Mouse (Mus musculus) kidney, embryonic 14.5 days (tissue): ENCODE measurements at regions not wholly inside any gene's neighbourhood (a gene's known extent, or its start where the extent isn't known, plus 50 kb on each side); places are given as distances from the start of the nearest gene placed in this dataset.

Experiments
- ATAC-seq: fragments of 200-750 bp; cut with Nextera tagmentation; 2 replicates; pipeline ENCODE4 v1.8.0; 2017; ENCODE audit warnings: moderate number of reproducible peaks, mild to moderate bottlenecking, moderate TSS enrichment, moderate library complexity; ENCODE audit not compliant: low FRiP score, low TSS enrichment
- H3K27ac ChIP-seq: fragments of 300-500 bp; sonication (generic); 2 replicates; pipeline ENCODE4 v1.5.1; 2014; ENCODE audit warnings: low read depth, mild to moderate bottlenecking, low read length, moderate library complexity, mixed read lengths
- H3K27me3 ChIP-seq: fragments of 300-500 bp; sonication (generic); 2 replicates; pipeline ENCODE4 v1.6.1; 2014; ENCODE audit warnings: mild to moderate bottlenecking, low read length; ENCODE audit not compliant: control insufficient read depth, insufficient read depth
- H3K36me3 ChIP-seq: fragments of 300-500 bp; sonication (generic); 2 replicates; pipeline ENCODE4 v1.6.1; 2014; ENCODE audit warnings: low read length, mixed read lengths; ENCODE audit not compliant: control insufficient read depth, insufficient read depth
- H3K4me1 ChIP-seq: fragments of 300-500 bp; sonication (generic); 2 replicates; pipeline ENCODE4 v1.6.1; 2014; ENCODE audit warnings: low read length, mixed read lengths; ENCODE audit not compliant: control insufficient read depth, insufficient read depth
- H3K4me2 ChIP-seq: fragments of 300-500 bp; sonication (generic); replicated peaks from 2 replicates; pipeline ENCODE4 v1.6.1; 2014; ENCODE audit warnings: low read depth, mild to moderate bottlenecking, low read length
- H3K4me3 ChIP-seq: fragments of 300-500 bp; sonication (generic); 2 replicates; pipeline ENCODE4 v1.5.1; 2014; ENCODE audit warnings: mild to moderate bottlenecking, low read length
- H3K9ac ChIP-seq: fragments of 300-500 bp; sonication (generic); 2 replicates; pipeline ENCODE4 v1.6.1; 2014; ENCODE audit warnings: low read depth, mild to moderate bottlenecking, low read length, moderate library complexity
- H3K9me3 ChIP-seq: fragments of 300-500 bp; sonication (generic); 2 replicates; pipeline ENCODE4 v1.6.1; 2016; ENCODE audit warnings: low read length; ENCODE audit not compliant: control insufficient read depth
- WGBS: fragments of 180-500 bp; shearing (Covaris S2); extraction: QIAGEN DNeasy Blood & Tissue Kit; methylation state at CpG from one replicate; pipeline ENCODE4 v1.1.7; 2014; 5-methylcytosine and 5-hydroxymethylcytosine counted together

DNA sequence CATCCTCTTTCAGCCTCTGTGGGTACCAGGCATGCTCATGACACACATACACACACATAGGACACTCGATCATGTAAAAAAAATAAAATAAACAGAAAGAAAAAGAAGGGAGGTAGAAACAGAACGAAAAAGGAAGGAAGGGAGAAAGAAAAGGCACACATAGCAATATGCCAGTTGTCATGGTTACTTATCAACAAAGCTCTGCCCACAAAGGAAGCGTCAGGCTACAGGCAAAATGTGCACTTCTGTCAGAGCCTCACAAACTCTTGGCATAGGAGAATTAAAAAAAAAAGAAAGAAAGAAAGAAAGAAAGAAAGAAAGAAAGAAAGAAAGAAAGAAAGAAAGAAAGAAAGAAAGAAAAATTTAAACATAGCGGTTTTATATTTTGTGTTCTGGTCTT, 56.9 kb upstream of the Sox2 start:
- Histone ChIP-seq H3K9ac (no peak overlapping the region), H3K9me3 (no peaks in the 10 kb centered on the region)

DNA sequence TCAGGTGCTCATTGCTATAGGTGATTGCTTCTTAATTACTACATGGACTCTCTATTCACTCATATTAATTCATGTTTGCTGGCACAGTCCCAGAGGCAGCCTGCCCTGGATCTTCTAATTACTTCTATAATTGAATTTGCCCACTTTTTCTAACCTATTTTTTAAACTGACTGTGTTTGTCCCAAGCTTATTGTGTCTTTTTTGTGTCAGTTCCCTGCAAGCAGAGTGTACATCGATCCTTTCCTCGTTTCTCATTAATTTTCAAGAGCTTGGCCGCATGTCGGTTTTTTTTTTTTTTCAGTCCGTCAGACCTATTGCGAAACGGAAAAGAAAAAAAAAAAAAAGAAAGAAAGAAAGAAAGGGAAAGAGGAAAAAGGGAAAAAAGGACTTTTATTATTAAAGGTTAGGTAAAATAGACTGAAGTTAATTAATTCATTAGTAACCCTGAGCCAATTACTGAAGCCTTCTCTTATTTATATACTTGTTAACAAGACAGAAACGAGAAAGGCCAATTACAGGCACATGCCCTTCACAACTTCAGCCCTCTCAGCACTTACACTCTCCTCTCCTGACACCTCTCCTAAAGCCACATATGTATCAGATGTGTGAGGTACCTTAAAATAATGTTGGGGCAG, 72.2 kb upstream of the Sox2 start:
- WGBS, result 81% methylated on average over 8 of the region's 8 CpGs
- Histone ChIP-seq H3K4me3 (no peak overlapping the region), H3K27ac (no peak overlapping the region), H3K9ac (no peak overlapping the region), H3K9me3 (no peaks in the 10 kb centered on the region), H3K36me3 (no peaks in the 10 kb centered on the region), H3K4me2 (no peak overlapping the region), H3K4me1 (no peaks in the 10 kb centered on the region), H3K27me3 (no peaks in the 10 kb centered on the region)
- ATAC-seq, result no peak

More for the DNA sequence above, 56.9 kb upstream of the Sox2 start:
- WGBS, result 72% methylated on average over 4 of the region's 4 CpGs
- no peaks in the 10 kb centered on the region for H3K4me1 ChIP-seq
- H3K27ac ChIP-seq, result no peak overlapping the region
- H3K4me3 ChIP-seq, result no peak overlapping the region
- no peak overlapping the region for H3K4me2 ChIP-seq
- ATAC-seq, result no peak
- no peaks in the 10 kb centered on the region for H3K27me3 ChIP-seq
- H3K36me3 ChIP-seq, result no peaks in the 10 kb centered on the region

DNA sequence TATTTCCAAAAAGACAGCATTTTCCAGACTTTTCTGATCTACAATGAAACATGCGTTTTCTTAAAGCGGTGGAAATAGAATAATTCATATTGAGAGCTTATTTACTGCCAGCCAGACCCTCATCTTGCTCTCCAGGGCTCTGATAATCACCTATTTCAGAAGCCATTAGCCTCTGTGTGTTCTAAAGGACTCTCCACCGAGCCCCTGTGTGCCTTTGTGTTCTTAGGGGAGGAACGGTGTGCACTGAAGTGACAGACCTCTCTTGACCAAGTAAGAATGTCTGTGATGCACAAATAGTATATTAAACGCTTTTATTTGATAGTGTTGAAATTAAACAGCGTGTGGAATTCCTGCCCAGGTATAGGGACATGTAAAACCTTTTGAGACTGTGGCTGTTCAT, 73.1 kb upstream of the Sox2 start:
- H3K4me2 ChIP-seq, result no peak overlapping the region
- H3K4me1 ChIP-seq, result no peaks in the 10 kb centered on the region
- H3K9me3 ChIP-seq, result no peaks in the 10 kb centered on the region
- ATAC-seq, result no peak
- 86% methylated on average over 6 of the region's 6 CpGs for WGBS
- H3K36me3 ChIP-seq, result no peaks in the 10 kb centered on the region
- no peak overlapping the region for H3K4me3 ChIP-seq
- H3K27me3 ChIP-seq, result no peaks in the 10 kb centered on the region
- no peak overlapping the region for H3K9ac ChIP-seq
- no peak overlapping the region for H3K27ac ChIP-seq

GRCm38 (mm10) chr3:34576159-34576558, 74.0 kb upstream of the Sox2 start:
- 46% methylated on average over 11 of the region's 11 CpGs for WGBS
- no peak for ATAC-seq
- H3K9me3 ChIP-seq, result no peaks in the 10 kb centered on the region
- H3K4me3 ChIP-seq, result no peak overlapping the region
- H3K27ac ChIP-seq, result no peak overlapping the region
- no peaks in the 10 kb centered on the region for H3K4me1 ChIP-seq
- no peak overlapping the region for H3K4me2 ChIP-seq
- no peak overlapping the region for H3K9ac ChIP-seq
- H3K36me3 ChIP-seq, result no peaks in the 10 kb centered on the region
- H3K27me3 ChIP-seq, result no peaks in the 10 kb centered on the region

GRCm38 (mm10) chr3:34574711-34575350, 75.4 kb upstream of the Sox2 start:
- no peak for ATAC-seq
- H3K27me3 ChIP-seq, result no peaks in the 10 kb centered on the region
- H3K4me1 ChIP-seq, result no peaks in the 10 kb centered on the region
- H3K36me3 ChIP-seq, result no peaks in the 10 kb centered on the region
- H3K27ac ChIP-seq, result no peak overlapping the region
- H3K4me3 ChIP-seq, result no peak overlapping the region
- WGBS, result 79% methylated on average over 9 of the region's 9 CpGs
- no peak overlapping the region for H3K4me2 ChIP-seq
- H3K9ac ChIP-seq, result no peak overlapping the region
- H3K9me3 ChIP-seq, result no peaks in the 10 kb centered on the region

DNA sequence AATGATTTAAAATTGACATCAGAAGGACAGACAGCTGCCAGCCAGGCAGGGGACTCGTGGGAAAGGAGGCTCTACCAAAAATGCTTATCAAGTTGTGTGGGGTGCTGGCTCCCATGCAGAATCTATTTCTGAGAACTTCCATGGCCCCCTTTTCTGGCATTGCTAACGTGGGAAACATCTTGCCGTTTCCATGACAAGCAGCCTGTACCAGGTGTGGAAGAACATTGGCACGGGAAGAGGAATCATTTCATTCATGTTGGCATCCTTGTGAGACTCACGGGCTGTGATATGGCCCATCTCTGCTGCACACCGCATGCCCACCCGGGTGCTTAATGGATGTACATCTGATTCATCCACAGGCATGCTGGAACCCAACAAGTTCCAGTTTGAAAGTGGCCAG, 76.9 kb upstream of the Sox2 start:
- Histone ChIP-seq H3K36me3 (no peaks in the 10 kb centered on the region), H3K27me3 (no peaks in the 10 kb centered on the region), H3K9ac (no peak overlapping the region), H3K4me3 (no peak overlapping the region), H3K4me1 (no peaks in the 10 kb centered on the region), H3K4me2 (no peak overlapping the region), H3K9me3 (no peaks in the 10 kb centered on the region), H3K27ac (no peak overlapping the region)
- ATAC-seq, result no peak
- WGBS, result 92% methylated on average over 7 of the region's 7 CpGs

DNA sequence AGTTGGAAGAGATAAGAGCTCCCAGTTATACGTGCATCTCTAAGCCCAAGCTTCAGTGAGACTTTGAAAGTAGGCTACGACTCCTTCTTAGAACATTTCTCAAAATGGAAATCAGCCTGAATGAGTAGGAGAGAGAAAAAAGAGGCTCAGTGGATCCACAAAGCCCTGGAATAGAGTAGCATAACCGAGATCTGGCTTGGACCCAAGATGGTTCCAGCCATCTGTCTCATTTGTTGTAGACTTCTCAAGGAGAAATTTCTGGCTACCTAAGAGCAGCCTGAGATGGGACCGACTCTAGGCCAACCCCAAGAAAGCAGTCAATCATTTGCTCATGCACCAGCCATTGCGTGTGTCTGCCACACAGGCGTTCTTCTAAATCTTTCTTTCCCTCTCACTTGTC, 78.1 kb upstream of the Sox2 start:
- 87% methylated on average over 6 of the region's 6 CpGs for WGBS
- H3K9ac ChIP-seq, result no peak overlapping the region
- H3K27ac ChIP-seq, result no peak overlapping the region
- H3K9me3 ChIP-seq, result no peaks in the 10 kb centered on the region
- no peaks in the 10 kb centered on the region for H3K27me3 ChIP-seq
- H3K4me3 ChIP-seq, result no peak overlapping the region
- no peaks in the 10 kb centered on the region for H3K4me1 ChIP-seq
- no peaks in the 10 kb centered on the region for H3K36me3 ChIP-seq
- ATAC-seq, result no peak
- H3K4me2 ChIP-seq, result no peak overlapping the region

DNA sequence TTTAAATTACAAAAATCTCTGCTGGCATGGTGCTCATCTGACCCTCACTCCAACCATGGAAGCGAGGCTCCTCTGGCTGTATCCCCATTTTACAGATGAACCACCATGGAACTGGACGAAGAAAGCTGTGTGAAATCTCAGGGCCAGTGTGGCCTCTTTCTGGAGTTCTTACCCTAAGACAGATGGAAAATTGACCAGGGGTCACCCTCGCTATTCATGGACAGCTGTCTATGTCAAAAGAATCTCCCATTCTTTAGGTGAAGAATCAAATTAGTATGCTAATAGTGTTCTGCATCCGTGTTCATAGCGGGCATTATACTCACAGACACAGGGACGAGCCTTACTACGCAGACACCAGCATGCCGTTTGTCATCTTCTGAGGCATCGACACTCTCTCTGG, 78.6 kb upstream of the Sox2 start:
- H3K9me3 ChIP-seq, result no peaks in the 10 kb centered on the region
- ATAC-seq, result no peak
- H3K9ac ChIP-seq, result no peak overlapping the region
- 92% methylated on average over 9 of the region's 9 CpGs for WGBS
- no peak overlapping the region for H3K27ac ChIP-seq
- no peak overlapping the region for H3K4me3 ChIP-seq
- H3K36me3 ChIP-seq, result no peaks in the 10 kb centered on the region
- no peaks in the 10 kb centered on the region for H3K4me1 ChIP-seq
- H3K4me2 ChIP-seq, result no peak overlapping the region
- H3K27me3 ChIP-seq, result no peaks in the 10 kb centered on the region

DNA sequence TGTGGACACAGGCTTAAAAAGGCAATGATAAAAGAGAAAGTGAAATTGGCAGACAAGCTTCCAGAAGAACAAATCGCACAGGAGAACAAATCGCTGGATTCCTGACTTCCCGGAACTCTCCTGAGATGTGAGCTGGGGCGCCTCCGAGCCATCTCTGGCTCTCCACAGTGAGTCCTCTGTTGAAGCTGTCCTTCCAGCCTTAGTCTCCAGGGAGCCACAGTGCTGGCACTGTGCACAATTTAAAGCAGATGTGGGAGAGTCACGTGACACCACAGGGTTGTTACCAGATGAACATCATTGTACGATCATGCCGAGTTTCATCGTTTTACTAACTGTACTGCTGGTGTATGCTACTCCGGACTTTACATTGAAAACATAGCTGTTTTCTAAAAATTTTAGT, 80.2 kb upstream of the Sox2 start:
- WGBS, result 79% methylated on average over 10 of the region's 10 CpGs
- no peaks in the 10 kb centered on the region for H3K27me3 ChIP-seq
- no peaks in the 10 kb centered on the region for H3K36me3 ChIP-seq
- H3K9ac ChIP-seq, result no peak overlapping the region
- H3K4me1 ChIP-seq, result no peaks in the 10 kb centered on the region
- ATAC-seq, result no peak
- H3K4me3 ChIP-seq, result no peak overlapping the region
- no peak overlapping the region for H3K27ac ChIP-seq
- no peaks in the 10 kb centered on the region for H3K9me3 ChIP-seq
- no peak overlapping the region for H3K4me2 ChIP-seq
